Mouse (Mus musculus): ENCODE results near the gene Polr3h.
A peak's percentile ranks its signal among the peaks of the same experiment; 100 is the strongest.

GRCm38 (mm10) chr15:81964980-81965545, 39.0 kb upstream of the Polr3h start:
- TF ChIP-seq POLR2A (IDR thresholded peaks at IDR 0.05; ENCODE audit: insufficient read length, low read depth) = no peak
- TF ChIP-seq USF1 (IDR thresholded peaks at IDR 0.05; ENCODE audit: low read depth) = no peak
- TF ChIP-seq POLR2AphosphoS2 (IDR thresholded peaks at IDR 0.05; ENCODE audit: insufficient read length, low read depth) = no peak
- TF ChIP-seq TCF12 (IDR thresholded peaks at IDR 0.05; ENCODE audit: insufficient read depth, poor library complexity, severe bottlenecking) = no peak
- no peak for TF ChIP-seq E2F4 (IDR thresholded peaks at IDR 0.05; ENCODE audit: insufficient read depth)
- no peak for TF ChIP-seq MYOG (IDR thresholded peaks at IDR 0.05; ENCODE audit: control insufficient read depth in 1 of 3, insufficient read depth in 1 of 3, insufficient read length in 2 of 3, low read depth in 2 of 3)
- TF ChIP-seq REST (IDR thresholded peaks at IDR 0.05; ENCODE audit: insufficient read depth, insufficient read length) = no peak
- no peak for TF ChIP-seq MYOD1 (IDR thresholded peaks at IDR 0.05; ENCODE audit: control insufficient read depth in 1 of 3, insufficient read length in 2 of 3, low read depth in 2 of 3)
- peak; percentile 91 for TF ChIP-seq CEBPB (IDR thresholded peaks at IDR 0.05; ENCODE audit: insufficient read depth, poor library complexity, severe bottlenecking)
- TF ChIP-seq MAX (IDR thresholded peaks at IDR 0.05; ENCODE audit: low read depth) = no peak
- no peak for TF ChIP-seq SRF (IDR thresholded peaks at IDR 0.05; ENCODE audit: control insufficient read depth, insufficient read length, low read depth)
- no peak for TF ChIP-seq TCF3 (IDR thresholded peaks at IDR 0.05; ENCODE audit: insufficient read length, low read depth)

Measured in myocyte (in vitro differentiated cells).